Mouse (Mus musculus): ENCODE measurements around the gene Plpp3. TPM values are rescaled to one million over a fixed set of nuclear protein-coding genes. Genes with fewer than 3 reads are reported as not detected.

Plpp3 gene
- polyA plus RNA-seq, 1 experiment from 2014 or later, result 29.5 TPM

DNA sequence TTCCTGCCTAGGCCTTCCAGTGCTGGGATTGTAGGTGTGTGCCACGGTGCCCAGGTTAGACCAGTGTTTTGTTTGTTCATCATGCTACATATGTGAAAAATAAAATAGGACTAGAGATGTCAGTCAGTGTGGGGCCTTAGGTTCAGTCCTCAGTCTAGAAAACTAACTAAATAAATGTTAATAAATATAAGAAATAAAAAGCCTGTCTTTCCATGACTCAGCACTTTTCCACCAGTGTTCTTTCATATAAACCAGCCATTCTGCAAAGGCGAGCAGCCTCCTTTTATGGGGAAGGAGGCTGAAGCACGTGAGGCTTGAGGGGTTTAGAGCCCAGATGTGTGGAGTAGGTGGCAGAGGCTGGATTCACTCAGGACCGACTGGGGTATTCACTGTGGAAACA, 50.5 kb downstream of the Plpp3 start:
- Histone ChIP-seq H3K4me1 (replicated peaks; ENCODE audit: control insufficient read depth, insufficient read depth, low read length) (peaks cover 9% of the 10 kb centered on the region), H3K27ac (ENCODE audit: low read depth, low read length) (no peak overlapping the region), H3K4me2 (no peak overlapping the region), H3K36me3 (ENCODE audit: control insufficient read depth, insufficient read depth, low read length) (no peaks in the 10 kb centered on the region; the same call in 1 of the 2 replicates), H3K27me3 (replicated peaks; ENCODE audit: control insufficient read depth, insufficient read depth, low read length) (no peaks in the 10 kb centered on the region), H3K4me3 (ENCODE audit: low read depth, low read length) (no peak overlapping the region), H3K9me3 (ENCODE audit: control insufficient read depth, low read length) (no peaks in the 10 kb centered on the region), H3K9ac (ENCODE audit: low read depth, low read length) (no peak overlapping the region)
- WGBS, result 81% methylated on average over 4 of the region's 4 CpGs
- DNase-seq (ENCODE audit: low spot score) (no peak), ATAC-seq (replicated peaks; ENCODE audit: low FRiP score) (no peak)

DNA sequence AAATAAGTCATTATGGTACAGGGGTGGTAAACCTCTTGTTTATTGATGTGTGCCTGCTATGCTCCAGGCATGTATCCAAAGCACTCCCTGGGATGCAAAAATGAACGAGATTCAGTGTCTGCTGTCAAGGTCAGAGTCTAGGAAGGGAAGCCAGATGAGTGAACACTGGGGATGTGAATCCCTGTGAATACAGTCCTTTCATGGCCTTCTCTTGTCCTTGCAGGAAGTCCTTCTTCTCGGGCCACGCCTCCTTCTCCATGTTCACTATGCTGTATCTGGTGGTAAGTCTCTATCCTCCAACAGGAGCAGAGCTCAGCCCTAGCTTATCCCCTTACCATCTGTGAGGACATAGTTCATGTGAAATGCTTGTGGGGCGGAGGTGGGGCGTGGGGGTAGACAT, 51.8 kb downstream of the Plpp3 start:
- peaks cover 9% of the 10 kb centered on the region for H3K4me1 ChIP-seq (replicated peaks; ENCODE audit: control insufficient read depth, insufficient read depth, low read length)
- no peak overlapping the region for H3K9ac ChIP-seq (ENCODE audit: low read depth, low read length)
- ATAC-seq (replicated peaks; ENCODE audit: low FRiP score), result no peak
- H3K4me2 ChIP-seq, result no peak overlapping the region
- H3K36me3 ChIP-seq (ENCODE audit: control insufficient read depth, insufficient read depth, low read length), result no peaks in the 10 kb centered on the region; the same call in 1 of the 2 replicates
- no peaks in the 10 kb centered on the region for H3K27me3 ChIP-seq (replicated peaks; ENCODE audit: control insufficient read depth, insufficient read depth, low read length)
- H3K4me3 ChIP-seq (ENCODE audit: low read depth, low read length), result no peak overlapping the region
- no peaks in the 10 kb centered on the region for H3K9me3 ChIP-seq (ENCODE audit: control insufficient read depth, low read length)
- WGBS, result 86% methylated on average over 5 of the region's 5 CpGs
- H3K27ac ChIP-seq (ENCODE audit: low read depth, low read length), result no peak overlapping the region
- no peak for DNase-seq (ENCODE audit: low spot score)

DNA sequence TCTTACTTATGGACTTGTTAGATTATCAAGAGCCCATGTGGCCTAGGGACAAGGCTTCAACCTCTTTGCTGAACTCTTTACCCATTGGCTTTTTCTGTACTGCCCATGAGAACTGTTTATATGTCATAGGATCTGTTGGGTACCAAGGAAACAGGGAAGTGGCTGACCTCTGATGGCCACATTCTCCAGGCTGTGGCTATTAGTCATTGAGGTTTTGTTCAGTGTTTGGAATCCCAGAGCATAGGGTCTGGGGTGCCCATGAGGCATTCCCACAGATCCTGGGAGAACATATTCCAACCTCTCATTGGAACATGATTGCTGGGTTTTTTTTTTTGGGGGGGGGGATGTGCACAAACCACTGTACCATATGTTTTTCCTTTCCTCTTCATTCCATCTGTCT, 56.2 kb downstream of the Plpp3 start:
- peaks cover 2% of the 10 kb centered on the region; the same call in 1 of the 2 replicates for H3K4me1 ChIP-seq (replicated peaks; ENCODE audit: control insufficient read depth, insufficient read depth, low read length)
- no peaks in the 10 kb centered on the region for H3K27me3 ChIP-seq (replicated peaks; ENCODE audit: control insufficient read depth, insufficient read depth, low read length)
- ATAC-seq (replicated peaks; ENCODE audit: low FRiP score) (no peak), DNase-seq (ENCODE audit: low spot score) (no peak)
- no peak overlapping the region for H3K4me2 ChIP-seq
- H3K27ac ChIP-seq (ENCODE audit: low read depth, low read length), result no peak overlapping the region
- no peak overlapping the region for H3K4me3 ChIP-seq (ENCODE audit: low read depth, low read length)
- no peaks in the 10 kb centered on the region; the same call in 1 of the 2 replicates for H3K36me3 ChIP-seq (ENCODE audit: control insufficient read depth, insufficient read depth, low read length)
- H3K9ac ChIP-seq (ENCODE audit: low read depth, low read length), result no peak overlapping the region
- H3K9me3 ChIP-seq (ENCODE audit: control insufficient read depth, low read length), result no peaks in the 10 kb centered on the region

DNA sequence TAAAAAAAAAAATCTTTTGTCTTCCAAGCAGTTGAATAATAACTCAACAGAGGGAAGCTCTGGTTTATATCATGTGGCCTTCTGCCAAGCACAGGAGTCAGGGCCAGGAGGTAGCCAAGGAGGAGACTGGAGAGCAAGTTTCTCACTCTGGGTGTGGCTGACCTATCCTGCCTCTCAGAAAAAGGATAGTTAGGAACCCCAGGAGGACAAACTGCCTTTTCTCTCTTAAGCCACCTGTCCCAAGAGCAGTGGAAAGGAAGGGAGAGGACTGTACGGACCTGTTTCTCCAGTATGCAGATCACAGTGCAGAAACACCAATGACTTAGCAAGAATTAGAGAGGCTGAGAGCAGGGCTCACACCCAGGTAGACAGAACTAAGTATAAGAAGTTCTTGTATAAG, 57.3 kb downstream of the Plpp3 start:
- H3K4me2 ChIP-seq, result no peak overlapping the region
- no peaks in the 10 kb centered on the region; the same call in 1 of the 2 replicates for H3K36me3 ChIP-seq (ENCODE audit: control insufficient read depth, insufficient read depth, low read length)
- WGBS, result 95% methylated on average over 1 of the region's 1 CpGs
- no peak for ATAC-seq (replicated peaks; ENCODE audit: low FRiP score)
- DNase-seq (ENCODE audit: low spot score), result no peak
- no peak overlapping the region for H3K27ac ChIP-seq (ENCODE audit: low read depth, low read length)
- H3K4me1 ChIP-seq (replicated peaks; ENCODE audit: control insufficient read depth, insufficient read depth, low read length), result peaks cover 2% of the 10 kb centered on the region; the same call in 1 of the 2 replicates
- no peaks in the 10 kb centered on the region for H3K9me3 ChIP-seq (ENCODE audit: control insufficient read depth, low read length)
- H3K4me3 ChIP-seq (ENCODE audit: low read depth, low read length), result no peak overlapping the region
- no peaks in the 10 kb centered on the region for H3K27me3 ChIP-seq (replicated peaks; ENCODE audit: control insufficient read depth, insufficient read depth, low read length)
- no peak overlapping the region for H3K9ac ChIP-seq (ENCODE audit: low read depth, low read length)

DNA sequence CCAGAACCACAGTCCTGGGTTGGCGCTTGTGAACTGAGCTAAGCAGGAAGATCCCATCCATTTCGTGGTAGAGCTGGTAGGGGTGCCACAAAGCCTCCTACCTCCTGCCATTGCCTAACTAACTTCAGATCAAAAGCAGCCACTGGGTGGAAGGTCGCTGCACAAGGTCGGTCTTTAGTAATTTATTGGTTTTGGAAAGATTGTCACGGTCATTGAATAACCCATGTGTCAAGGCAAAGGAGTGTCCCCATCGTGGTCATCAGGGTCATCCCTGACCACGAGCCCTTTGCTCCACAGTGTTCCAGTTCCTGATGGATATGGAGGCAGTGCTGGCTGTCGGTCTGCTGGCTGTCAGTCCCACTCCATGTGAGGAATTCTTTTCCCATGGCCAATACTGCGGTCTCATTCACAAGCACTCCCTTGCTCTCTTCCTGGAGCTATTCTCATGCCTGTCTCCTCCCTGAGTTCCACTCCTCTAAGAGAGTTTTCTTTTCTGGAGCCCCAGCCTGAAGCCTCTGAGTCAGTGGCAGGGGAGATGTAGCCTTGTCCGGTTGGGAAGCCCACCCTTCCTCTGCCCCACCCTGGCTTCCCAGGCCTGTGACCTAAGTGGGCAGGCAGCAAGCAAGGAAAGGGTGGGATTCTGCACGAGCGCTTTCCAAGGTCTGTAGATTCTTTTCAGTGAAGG, 58.7 kb downstream of the Plpp3 start:
- WGBS, result 72% methylated on average over 12 of the region's 12 CpGs
- Histone ChIP-seq H3K4me2 (no peak overlapping the region), H3K9me3 (ENCODE audit: control insufficient read depth, low read length) (no peaks in the 10 kb centered on the region), H3K36me3 (ENCODE audit: control insufficient read depth, insufficient read depth, low read length) (no peaks in the 10 kb centered on the region; the same call in 1 of the 2 replicates), H3K4me3 (ENCODE audit: low read depth, low read length) (no peak overlapping the region), H3K27ac (ENCODE audit: low read depth, low read length) (no peak overlapping the region), H3K9ac (ENCODE audit: low read depth, low read length) (no peak overlapping the region), H3K4me1 (replicated peaks; ENCODE audit: control insufficient read depth, insufficient read depth, low read length) (0 out of 2 replicates have a peak, but pooled peaks cover 2% of the 10 kb centered on the region), H3K27me3 (replicated peaks; ENCODE audit: control insufficient read depth, insufficient read depth, low read length) (no peaks in the 10 kb centered on the region)
- DNase-seq (ENCODE audit: low spot score) (no peak), ATAC-seq (replicated peaks; ENCODE audit: low FRiP score) (no peak)

DNA sequence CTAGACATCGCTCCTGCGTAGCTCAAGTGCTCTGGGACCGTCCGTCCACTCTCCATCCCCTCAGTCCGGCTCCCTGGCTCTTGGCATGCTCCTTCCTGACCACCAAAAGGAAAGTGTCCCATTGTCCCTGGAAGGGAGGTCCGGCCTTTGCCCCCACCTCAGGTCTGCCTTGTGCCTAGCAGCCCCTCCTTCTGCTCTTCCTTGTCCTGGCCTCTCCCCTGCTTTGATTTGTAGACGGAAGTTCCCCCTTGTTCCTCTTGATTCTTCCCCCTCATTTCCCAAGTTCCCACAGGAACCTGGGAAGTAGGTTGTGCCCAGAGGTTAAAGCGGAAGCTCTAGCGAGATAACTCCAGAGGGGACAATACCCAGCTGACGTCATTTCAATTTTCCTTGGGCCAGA, 61.1 kb downstream of the Plpp3 start:
- Histone ChIP-seq H3K9ac (ENCODE audit: low read depth, low read length) (no peak overlapping the region), H3K27ac (ENCODE audit: low read depth, low read length) (no peak overlapping the region), H3K9me3 (ENCODE audit: control insufficient read depth, low read length) (no peaks in the 10 kb centered on the region), H3K4me2 (no peak overlapping the region), H3K4me1 (replicated peaks; ENCODE audit: control insufficient read depth, insufficient read depth, low read length) (0 out of 2 replicates have a peak, but pooled peaks cover 2% of the 10 kb centered on the region), H3K4me3 (ENCODE audit: low read depth, low read length) (no peak overlapping the region), H3K36me3 (ENCODE audit: control insufficient read depth, insufficient read depth, low read length) (no peaks in the 10 kb centered on the region; the same call in 1 of the 2 replicates), H3K27me3 (replicated peaks; ENCODE audit: control insufficient read depth, insufficient read depth, low read length) (no peaks in the 10 kb centered on the region)
- DNase-seq (ENCODE audit: low spot score), result no peak
- no peak for ATAC-seq (replicated peaks; ENCODE audit: low FRiP score)
- WGBS, result 72% methylated on average over 10 of the region's 10 CpGs

DNA sequence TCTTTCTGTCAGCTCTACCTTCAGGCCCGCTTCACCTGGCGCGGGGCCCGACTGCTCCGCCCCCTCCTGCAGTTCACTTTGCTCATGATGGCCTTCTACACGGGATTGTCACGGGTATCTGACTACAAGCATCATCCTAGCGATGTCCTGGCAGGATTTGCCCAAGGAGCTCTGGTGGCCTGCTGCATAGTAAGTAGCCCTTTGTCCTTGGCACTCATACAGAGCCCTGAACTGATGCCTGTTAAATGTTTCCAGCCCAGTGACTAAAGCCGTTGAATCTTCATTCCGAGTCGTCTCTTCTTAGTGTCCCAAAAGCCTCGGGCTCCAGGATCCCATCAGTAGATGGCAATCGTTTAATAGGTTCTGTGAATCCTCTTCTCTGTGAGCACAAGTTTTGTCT, 62.2 kb downstream of the Plpp3 start:
- WGBS, result 88% methylated on average over 13 of the region's 13 CpGs
- DNase-seq (ENCODE audit: low spot score), result no peak
- peaks cover 3% of the 10 kb centered on the region; the same call in 1 of the 2 replicates for H3K36me3 ChIP-seq (ENCODE audit: control insufficient read depth, insufficient read depth, low read length)
- no peaks in the 10 kb centered on the region for H3K9me3 ChIP-seq (ENCODE audit: control insufficient read depth, low read length)
- H3K9ac ChIP-seq (ENCODE audit: low read depth, low read length), result no peak overlapping the region
- no peak overlapping the region for H3K4me2 ChIP-seq
- ATAC-seq (replicated peaks; ENCODE audit: low FRiP score), result no peak
- no peaks in the 10 kb centered on the region for H3K27me3 ChIP-seq (replicated peaks; ENCODE audit: control insufficient read depth, insufficient read depth, low read length)
- H3K4me1 ChIP-seq (replicated peaks; ENCODE audit: control insufficient read depth, insufficient read depth, low read length), result peaks cover 8% of the 10 kb centered on the region; the same call in 1 of the 2 replicates
- no peak overlapping the region for H3K4me3 ChIP-seq (ENCODE audit: low read depth, low read length)
- no peak overlapping the region for H3K27ac ChIP-seq (ENCODE audit: low read depth, low read length)

DNA sequence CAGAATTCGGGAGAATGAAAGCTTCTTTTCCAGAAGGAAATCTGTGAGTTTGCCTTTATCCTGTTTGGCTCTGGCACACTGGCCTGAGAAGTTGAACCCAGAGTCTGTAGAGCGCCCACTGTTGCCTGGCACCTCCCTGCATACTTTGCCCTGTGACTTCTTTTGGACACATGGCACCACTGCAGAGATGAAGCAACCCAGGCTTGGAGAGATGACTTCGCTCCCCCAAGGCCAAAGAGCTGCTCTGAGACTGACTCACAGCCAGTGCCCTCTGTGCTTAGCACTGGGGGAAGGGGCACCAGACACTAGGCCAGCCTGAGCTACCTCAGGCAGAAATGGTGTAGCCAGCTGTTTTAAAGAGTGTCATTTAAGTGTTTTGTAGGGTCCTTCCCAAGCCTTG, 63.7 kb downstream of the Plpp3 start:
- Histone ChIP-seq H3K4me2 (no peak overlapping the region), H3K4me3 (ENCODE audit: low read depth, low read length) (no peak overlapping the region), H3K36me3 (ENCODE audit: control insufficient read depth, insufficient read depth, low read length) (peaks cover 3% of the 10 kb centered on the region; the same call in 1 of the 2 replicates), H3K9me3 (ENCODE audit: control insufficient read depth, low read length) (no peaks in the 10 kb centered on the region), H3K27me3 (replicated peaks; ENCODE audit: control insufficient read depth, insufficient read depth, low read length) (no peaks in the 10 kb centered on the region), H3K4me1 (replicated peaks; ENCODE audit: control insufficient read depth, insufficient read depth, low read length) (peaks cover 11% of the 10 kb centered on the region), H3K9ac (ENCODE audit: low read depth, low read length) (no peak overlapping the region), H3K27ac (ENCODE audit: low read depth, low read length) (no peak overlapping the region)
- no peak for DNase-seq (ENCODE audit: low spot score)
- 90% methylated on average over 3 of the region's 3 CpGs for WGBS
- ATAC-seq (replicated peaks; ENCODE audit: low FRiP score), result no peak

DNA sequence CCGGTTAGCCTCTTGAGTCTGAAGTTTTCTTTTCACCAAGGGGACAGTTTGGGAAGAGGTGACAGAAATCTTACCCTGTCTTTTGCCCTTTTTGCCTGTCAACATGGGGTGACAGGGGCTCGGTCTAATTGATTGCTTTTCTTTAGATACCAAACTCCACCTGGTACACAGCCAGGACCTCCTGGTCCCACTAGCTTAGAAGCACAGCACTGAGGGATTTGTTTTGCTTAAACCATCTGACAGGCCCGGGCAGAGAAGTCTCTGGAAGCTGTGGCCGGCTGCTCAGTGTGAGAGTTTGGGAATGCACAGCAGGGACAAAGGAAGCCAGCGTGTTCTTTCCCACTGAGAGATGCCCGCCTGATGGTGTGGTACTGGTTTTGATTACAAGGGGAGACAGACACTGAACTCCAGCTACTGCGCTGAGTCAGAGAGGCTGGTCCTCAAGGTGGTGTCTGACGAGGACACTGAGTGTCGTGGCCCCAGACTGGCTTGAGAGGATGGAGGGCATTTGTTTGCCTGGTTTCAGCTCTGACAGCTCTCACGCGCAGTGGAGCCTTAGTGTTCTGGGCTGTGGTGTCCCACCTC, 64.2 kb downstream of the Plpp3 start:
- ATAC-seq (replicated peaks; ENCODE audit: low FRiP score), result no peak
- 79% methylated on average over 11 of the region's 11 CpGs for WGBS
- H3K9me3 ChIP-seq (ENCODE audit: control insufficient read depth, low read length), result no peaks in the 10 kb centered on the region
- no peaks in the 10 kb centered on the region for H3K27me3 ChIP-seq (replicated peaks; ENCODE audit: control insufficient read depth, insufficient read depth, low read length)
- no peak for DNase-seq (ENCODE audit: low spot score)
- no peak overlapping the region for H3K27ac ChIP-seq (ENCODE audit: low read depth, low read length)
- peaks cover 3% of the 10 kb centered on the region; the same call in 1 of the 2 replicates for H3K36me3 ChIP-seq (ENCODE audit: control insufficient read depth, insufficient read depth, low read length)
- H3K4me1 ChIP-seq (replicated peaks; ENCODE audit: control insufficient read depth, insufficient read depth, low read length), result peaks cover 12% of the 10 kb centered on the region
- no peak overlapping the region for H3K4me3 ChIP-seq (ENCODE audit: low read depth, low read length)
- no peak overlapping the region for H3K9ac ChIP-seq (ENCODE audit: low read depth, low read length)
- no peak overlapping the region for H3K4me2 ChIP-seq
